Mouse (Mus musculus) frontal cortex, postnatal 14 days (tissue): ENCODE data around the gene Ehbp1l1.

Source experiments
- DNase-seq, 2 experiments: peaks; one replicate each; pipeline ENCODE4 v3.0.0; 2022; ENCODE audit warnings: low spot score in 2 of 2

Gene Ehbp1l1

GRCm38 (mm10) chr19:5725767-5726515 is at the start of gene Ehbp1l1:
Gene Ehbp1l1, minus strand, starts transcription at chr19:5726317.
- DNase-seq: no peak

GRCm38 (mm10) chr19:5770925-5771860 is 45.1 kb upstream of the Ehbp1l1 start, which contains the start of gene Scyl1:
Gene Scyl1, minus strand, starts transcription at chr19:5771419.
- peak; percentile 85 to 91 for DNase-seq

GRCm38 (mm10) chr19:5770311-5770710 is 44.2 kb upstream of the Ehbp1l1 start:
- no peak for DNase-seq

- no peak for DNase-seq
Observed at GRCm38 (mm10) chr19:5767271-5767670, 41.2 kb upstream of the Ehbp1l1 start.

GRCm38 (mm10) chr19:5763163-5763562 is 37.0 kb upstream of the Ehbp1l1 start:
- DNase-seq: no peak

GRCm38 (mm10) chr19:5758878-5759403 is 32.8 kb upstream of the Ehbp1l1 start:
- DNase-seq: no peak

GRCm38 (mm10) chr19:5756991-5757636 is 31.0 kb upstream of the Ehbp1l1 start:
- DNase-seq: no peak

- peak; percentile 68 to 75 for DNase-seq
Observed at GRCm38 (mm10) chr19:5756321-5756985, 30.3 kb upstream of the Ehbp1l1 start.

GRCm38 (mm10) chr19:5751742-5752141 is 25.6 kb upstream of the Ehbp1l1 start:
- no peak for DNase-seq

GRCm38 (mm10) chr19:5750951-5751350 is 24.8 kb upstream of the Ehbp1l1 start:
- no peak for DNase-seq

GRCm38 (mm10) chr19:5749476-5749875 is 23.4 kb upstream of the Ehbp1l1 start:
- DNase-seq: no peak

- DNase-seq: no peak
Observed at GRCm38 (mm10) chr19:5746907-5747363, 20.8 kb upstream of the Ehbp1l1 start.

- no peak for DNase-seq
Observed at GRCm38 (mm10) chr19:5745756-5746710, 19.9 kb upstream of the Ehbp1l1 start.

- no peak for DNase-seq
Observed at GRCm38 (mm10) chr19:5743576-5743975, 17.5 kb upstream of the Ehbp1l1 start.

- no peak for DNase-seq
Observed at GRCm38 (mm10) chr19:5742241-5742641, 16.1 kb upstream of the Ehbp1l1 start.

- peak; percentile 69 to 71 for DNase-seq
Observed at GRCm38 (mm10) chr19:5741641-5742240, 15.6 kb upstream of the Ehbp1l1 start.

GRCm38 (mm10) chr19:5740320-5741317 is 14.5 kb upstream of the Ehbp1l1 start, which contains the start of gene Ltbp3:
Gene Ltbp3, plus strand, starts transcription at chr19:5740904.
- DNase-seq: no peak

GRCm38 (mm10) chr19:5739446-5739845 is 13.3 kb upstream of the Ehbp1l1 start:
- DNase-seq: no peak
